Mouse (Mus musculus) forebrain, embryonic 13.5 days (tissue): ENCODE measurements around the gene 6030468B19Rik. TPM values are rescaled to one million over a fixed set of nuclear protein-coding genes. Genes with fewer than 3 reads are reported as not detected.

Experiments
- ATAC-seq: fragments of 200-750 bp; cut with Nextera tagmentation; 2 replicates; pipeline ENCODE4 v1.8.0; 2017
- H3K27ac ChIP-seq: fragments of 300-500 bp; sonication (generic); 2 replicates; pipeline ENCODE4 v1.5.1; 2015; ENCODE audit warnings: inconsistent platforms, mild to moderate bottlenecking, moderate library complexity
- H3K27me3 ChIP-seq: fragments of 300-500 bp; sonication (generic); 2 replicates; pipeline ENCODE4 v1.6.1; 2015; ENCODE audit warnings: mild to moderate bottlenecking, inconsistent platforms
- H3K36me3 ChIP-seq: fragments of 300-500 bp; sonication (generic); 2 replicates; pipeline ENCODE4 v1.6.1; 2015; ENCODE audit warnings: mild to moderate bottlenecking, inconsistent platforms; ENCODE audit not compliant: poor library complexity, severe bottlenecking
- H3K4me1 ChIP-seq: fragments of 300-500 bp; sonication (generic); 2 replicates; pipeline ENCODE4 v1.6.1; 2015; ENCODE audit warnings: inconsistent platforms
- H3K4me2 ChIP-seq: fragments of 300-500 bp; sonication (generic); 2 replicates; pipeline ENCODE4 v1.6.1; 2015; ENCODE audit warnings: inconsistent platforms, mild to moderate bottlenecking, moderate library complexity
- H3K4me3 ChIP-seq: fragments of 300-500 bp; sonication (generic); 2 replicates; pipeline ENCODE4 v1.5.1; 2015; ENCODE audit warnings: mild to moderate bottlenecking, inconsistent platforms
- H3K9ac ChIP-seq: fragments of 300-500 bp; sonication (generic); 2 replicates; pipeline ENCODE4 v1.6.1; 2015; ENCODE audit warnings: mild to moderate bottlenecking, inconsistent platforms
- H3K9me3 ChIP-seq: fragments of 300-500 bp; sonication (generic); replicated peaks from 2 replicates; pipeline ENCODE4 v1.6.1; 2016; ENCODE audit warnings: inconsistent platforms
- WGBS: fragments of 180-500 bp; shearing (Covaris S2); methylation state at CpG from one replicate; pipeline ENCODE4 v1.1.7; 2015; 5-methylcytosine and 5-hydroxymethylcytosine counted together
- polyA plus RNA-seq: library from polyadenylated mRNA; unstranded; fragments of >200 nt; fragmentation: Nextera tagmentation; extraction: Ambion mirVana; gene quantifications from 2 replicates; pipeline ENCODE4 v1.2.1, GENCODE M21; 2015

The 6030468B19Rik gene
- polyA plus RNA-seq, 1 experiment from 2014 or later: not detected

DNA sequence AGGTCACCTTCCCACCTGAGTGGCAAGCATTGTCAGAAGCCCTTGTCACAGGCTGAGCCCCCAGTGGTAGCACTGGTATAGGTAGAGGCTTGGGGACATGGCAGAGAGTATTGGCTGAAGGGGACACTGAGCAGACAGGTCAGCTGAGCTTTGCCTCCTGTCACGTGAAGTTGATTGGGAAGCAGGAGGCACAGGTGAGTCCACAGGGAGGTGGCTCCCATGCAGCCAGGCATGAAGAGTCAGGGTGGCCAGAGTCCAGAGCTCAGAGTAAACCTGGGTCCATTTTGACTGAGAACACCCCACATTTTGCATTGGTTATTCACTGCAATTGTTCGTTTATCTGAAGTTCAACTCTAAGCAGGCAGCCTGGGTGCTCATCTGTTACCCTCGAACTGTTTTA lies 55.4 kb downstream of the 6030468B19Rik start:
- Histone ChIP-seq H3K4me3 (no peak overlapping the region), H3K9ac (no peak overlapping the region), H3K9me3 (no peaks in the 10 kb centered on the region), H3K36me3 (peaks cover 58% of the 10 kb centered on the region), H3K4me2 (no peak overlapping the region), H3K27me3 (no peaks in the 10 kb centered on the region), H3K27ac (no peak overlapping the region), H3K4me1 (peaks cover 28% of the 10 kb centered on the region)
- 89% methylated on average over 3 of the region's 3 CpGs for WGBS
- ATAC-seq: no peak

DNA sequence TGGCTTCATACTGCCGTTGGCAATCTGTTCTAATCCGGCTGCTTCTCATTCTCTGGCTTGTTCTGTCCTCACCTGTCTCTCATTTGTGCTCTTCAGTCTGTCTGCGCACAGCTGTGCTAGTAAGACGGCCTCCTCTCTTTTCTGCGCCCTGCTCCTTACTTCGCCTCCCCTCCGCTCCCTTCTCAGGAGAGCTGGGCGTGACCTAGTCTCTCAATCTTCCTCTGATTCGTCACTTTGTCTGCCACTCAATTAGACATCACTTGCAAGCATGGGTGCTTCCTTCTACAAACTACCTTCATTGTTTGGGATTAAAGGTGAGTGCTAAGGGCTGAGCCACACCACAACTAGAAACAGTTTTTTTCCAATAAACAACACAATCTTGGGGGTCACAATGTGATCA lies 56.8 kb downstream of the 6030468B19Rik start:
- no peak for ATAC-seq
- Histone ChIP-seq H3K9me3 (no peaks in the 10 kb centered on the region), H3K27me3 (peaks cover 7% of the 10 kb centered on the region; the same call in 1 of the 2 replicates), H3K4me2 (no peak overlapping the region), H3K36me3 (peaks cover 58% of the 10 kb centered on the region), H3K9ac (no peak overlapping the region), H3K4me3 (no peak overlapping the region), H3K4me1 (peaks cover 20% of the 10 kb centered on the region), H3K27ac (no peak overlapping the region)
- 91% methylated on average over 9 of the region's 9 CpGs for WGBS

DNA sequence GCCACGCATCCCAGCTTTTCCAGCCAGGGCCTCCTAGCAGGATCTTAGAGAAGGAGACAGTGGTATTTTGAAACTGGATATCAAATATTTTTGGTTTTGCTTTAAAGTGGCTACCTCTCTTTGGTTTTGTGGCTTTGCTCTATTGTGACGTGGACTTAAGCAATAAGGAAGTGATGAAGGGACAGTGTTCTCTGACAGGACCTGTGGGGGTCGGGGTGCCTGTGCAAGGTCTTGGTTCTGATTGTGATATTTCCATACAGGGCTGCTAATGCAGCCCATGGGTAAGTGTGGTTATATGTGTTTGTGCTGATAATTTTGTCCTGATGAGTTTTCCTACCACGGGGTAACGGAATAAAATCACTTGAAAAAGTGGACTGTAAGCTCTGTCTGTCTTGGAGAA lies 57.9 kb downstream of the 6030468B19Rik start:
- Histone ChIP-seq H3K9ac (no peak overlapping the region), H3K4me2 (no peak overlapping the region), H3K27ac (no peak overlapping the region), H3K4me1 (peaks cover 12% of the 10 kb centered on the region), H3K9me3 (no peaks in the 10 kb centered on the region), H3K27me3 (peaks cover 19% of the 10 kb centered on the region), H3K4me3 (no peak overlapping the region), H3K36me3 (peaks cover 58% of the 10 kb centered on the region)
- no peak for ATAC-seq
- 95% methylated on average over 5 of the region's 5 CpGs for WGBS

DNA sequence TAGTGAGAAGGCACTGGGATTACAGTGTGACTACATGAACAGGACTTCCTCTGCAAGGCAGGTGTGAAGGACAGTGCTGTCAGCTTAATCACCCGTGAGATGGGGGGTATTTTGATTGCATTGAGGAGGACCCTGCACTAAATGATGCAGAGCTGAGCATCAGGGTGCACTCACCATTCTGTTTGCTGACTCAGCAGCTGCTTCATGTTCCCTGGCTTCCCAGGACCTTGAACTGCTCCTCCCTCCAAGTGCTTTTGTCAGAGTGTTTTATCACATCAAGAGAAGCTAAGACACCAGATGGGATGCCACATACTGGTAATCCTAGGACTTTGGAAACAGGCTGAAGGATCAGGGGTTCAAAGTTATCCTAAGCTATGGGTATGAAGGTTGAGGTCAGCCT lies 58.5 kb downstream of the 6030468B19Rik start:
- no peaks in the 10 kb centered on the region for H3K9me3 ChIP-seq
- peaks cover 56% of the 10 kb centered on the region for H3K36me3 ChIP-seq
- no peak overlapping the region; the same call in 1 of the 2 replicates for H3K9ac ChIP-seq
- no peak overlapping the region for H3K4me3 ChIP-seq
- H3K27ac ChIP-seq: no peak overlapping the region
- no peak overlapping the region for H3K4me2 ChIP-seq
- peaks cover 25% of the 10 kb centered on the region for H3K27me3 ChIP-seq
- WGBS: 83% methylated on average over 1 of the region's 1 CpGs
- H3K4me1 ChIP-seq: peaks cover 10% of the 10 kb centered on the region; the same call in 1 of the 2 replicates
- no peak for ATAC-seq

Other genes with a start within 250 kb of the 6030468B19Rik start
- gene Tnrc6c, start 143.4 kb upstream of the 6030468B19Rik start, polyA plus RNA-seq: 23.7 and 24.7 TPM in 2 replicates
- 0.45 and 0.52 TPM in 2 replicates for gene Tmc8, start 15.6 kb upstream of the 6030468B19Rik start, polyA plus RNA-seq
- gene Tmc6, start 15.5 kb upstream of the 6030468B19Rik start, polyA plus RNA-seq: 1.8 and 2.1 TPM in 2 replicates
- gene Gm20708, start 12.0 kb downstream of the 6030468B19Rik start, polyA plus RNA-seq: 0.36 and 0.49 TPM in 2 replicates
- gene Syngr2, start 12.0 kb downstream of the 6030468B19Rik start, polyA plus RNA-seq: 15.9 and 17.4 TPM in 2 replicates
- 7.4 and 7.5 TPM in 2 replicates for gene Afmid, start 28.3 kb downstream of the 6030468B19Rik start, polyA plus RNA-seq
- gene Tk1, start 28.4 kb downstream of the 6030468B19Rik start, polyA plus RNA-seq: 103 and 104 TPM in 2 replicates
- gene Birc5, start 51.6 kb downstream of the 6030468B19Rik start, polyA plus RNA-seq: 231 and 243 TPM in 2 replicates
- gene Tmem235, start 63.1 kb downstream of the 6030468B19Rik start, polyA plus RNA-seq: not detected in 2 replicates
- 2.3 and 2.5 TPM in 2 replicates for gene Tha1, start 75.8 kb downstream of the 6030468B19Rik start, polyA plus RNA-seq
- gene Socs3, start 172.4 kb downstream of the 6030468B19Rik start, polyA plus RNA-seq: 12.4 and 13.5 TPM in 2 replicates
- gene Pgs1, start 188.6 kb downstream of the 6030468B19Rik start, polyA plus RNA-seq: 42.7 and 47.7 TPM in 2 replicates